Mouse (Mus musculus): Measurements from ENCODE around the gene Atg3.

GRCm38 (mm10) chr16:45142565-45142964 lies 16.0 kb upstream of the Atg3 start:
- TF ChIP-seq CTCF (IDR thresholded peaks at IDR 0.05; ENCODE audit: control insufficient read depth, insufficient read depth, low read length) (no peak), POLR2A (IDR thresholded peaks at IDR 0.05; ENCODE audit: borderline replicate concordance, control insufficient read depth, low read depth, low read length) (no peak)
